Mouse (Mus musculus) CH12F3 (cell line): ENCODE results near the gene A630023A22Rik.

ENCODE experiments used
- in situ Hi-C: fragments of 300-500 bp; cut with MboI; formaldehyde crosslinking; loops from 2 replicates; pipeline ENCODE4 v1.14.3; 2020; ENCODE audit warnings: low sequenced_read_pairs

A630023A22Rik gene

GRCm38 (mm10) chr14:34102601-34103000 lies at the start of gene A630023A22Rik:
TSS of gene A630023A22Rik (minus strand) at chr14:34102754.
- in situ Hi-C loops, result no loop called here

GRCm38 (mm10) chr14:34152342-34152741 lies 49.8 kb upstream of the A630023A22Rik start, which contains the start of gene Npy4r:
TSS of gene Npy4r (minus strand) at chr14:34152489.
- in situ Hi-C loops, result no loop called here

- in situ Hi-C loops, result no loop called here
Measured at GRCm38 (mm10) chr14:34142915-34143314, 40.4 kb upstream of the A630023A22Rik start.

- in situ Hi-C loops, result no loop called here
Measured at GRCm38 (mm10) chr14:34142316-34142715, 39.8 kb upstream of the A630023A22Rik start.

- in situ Hi-C loops, result no loop called here
Measured at GRCm38 (mm10) chr14:34139671-34140664, 37.4 kb upstream of the A630023A22Rik start.

GRCm38 (mm10) chr14:34135391-34135790 lies 32.8 kb upstream of the A630023A22Rik start:
- in situ Hi-C loops, result no loop called here

GRCm38 (mm10) chr14:34131216-34131615 lies 28.7 kb upstream of the A630023A22Rik start:
- in situ Hi-C loops, result no loop called here

GRCm38 (mm10) chr14:34121691-34122090 lies 19.1 kb upstream of the A630023A22Rik start:
- in situ Hi-C loops, result no loop called here

- in situ Hi-C loops, result no loop called here
Measured at GRCm38 (mm10) chr14:34120923-34121351, 18.4 kb upstream of the A630023A22Rik start.

GRCm38 (mm10) chr14:34120016-34120910 lies 17.7 kb upstream of the A630023A22Rik start:
- in situ Hi-C loops, result no loop called here

GRCm38 (mm10) chr14:34119046-34119723 lies 16.6 kb upstream of the A630023A22Rik start:
- in situ Hi-C loops, result no loop called here

- in situ Hi-C loops, result no loop called here
Measured at GRCm38 (mm10) chr14:34114311-34114710, 11.8 kb upstream of the A630023A22Rik start.

GRCm38 (mm10) chr14:34107594-34107993 lies 5.0 kb upstream of the A630023A22Rik start:
- in situ Hi-C loops, result no loop called here

- in situ Hi-C loops, result no loop called here
Measured at GRCm38 (mm10) chr14:34106389-34107062, 4.0 kb upstream of the A630023A22Rik start.

GRCm38 (mm10) chr14:34104892-34105291 lies 2.3 kb upstream of the A630023A22Rik start:
- in situ Hi-C loops, result no loop called here

GRCm38 (mm10) chr14:34103855-34104254 lies 1.3 kb upstream of the A630023A22Rik start:
- in situ Hi-C loops, result no loop called here

GRCm38 (mm10) chr14:34096161-34096560 lies 6.4 kb downstream of the A630023A22Rik start:
- in situ Hi-C loops, result loop anchor here (25.0 kb wide), 2 partner anchors 266 to 466 kb away; partner anchors contain the start of genes Fam25c and Sncg

- in situ Hi-C loops, result loop anchor here (25.0 kb wide), 2 partner anchors 269 to 469 kb away; partner anchors contain the start of genes Fam25c and Sncg
Measured at GRCm38 (mm10) chr14:34092856-34093255, 9.7 kb downstream of the A630023A22Rik start.

- in situ Hi-C loops, result loop anchor here (25.0 kb wide), 2 partner anchors 271 to 471 kb away; partner anchors contain the start of genes Fam25c and Sncg
Measured at GRCm38 (mm10) chr14:34091475-34091874, 11.1 kb downstream of the A630023A22Rik start.
